Mouse (Mus musculus) urinary bladder, postnatal 10 days (tissue): Measurements from ENCODE around the gene Atp7b.

Experiments
- DNase-seq: peaks from one replicate; pipeline ENCODE4 v3.0.0; 2022; ENCODE audit warnings: low spot score

The Atp7b gene

GRCm38 (mm10) chr8:22059821-22060445 lies at the start of gene Atp7b:
Gene Atp7b, minus strand, starts transcription at chr8:22060305.
- DNase-seq: peak; percentile 23

DNA sequence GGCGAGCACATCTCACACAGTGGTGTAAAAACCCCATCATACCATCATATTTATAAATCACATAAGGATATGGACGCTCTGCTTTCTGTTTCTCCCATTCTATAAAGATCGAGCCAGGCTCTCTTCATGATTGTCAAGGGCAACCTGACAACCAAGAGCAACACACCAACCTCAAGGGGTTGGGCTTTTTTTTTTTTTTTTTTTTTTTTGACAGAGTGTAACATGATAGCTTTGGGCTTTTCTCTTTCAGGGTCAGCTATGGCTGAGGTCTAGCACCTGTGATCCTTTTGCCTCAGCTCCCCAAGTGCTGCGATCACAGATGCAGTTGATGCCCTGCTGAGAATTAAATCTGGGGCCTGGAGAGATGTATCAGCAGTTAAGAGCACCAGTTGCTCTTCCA lies 46.9 kb upstream of the Atp7b start:
- DNase-seq: no peak

DNA sequence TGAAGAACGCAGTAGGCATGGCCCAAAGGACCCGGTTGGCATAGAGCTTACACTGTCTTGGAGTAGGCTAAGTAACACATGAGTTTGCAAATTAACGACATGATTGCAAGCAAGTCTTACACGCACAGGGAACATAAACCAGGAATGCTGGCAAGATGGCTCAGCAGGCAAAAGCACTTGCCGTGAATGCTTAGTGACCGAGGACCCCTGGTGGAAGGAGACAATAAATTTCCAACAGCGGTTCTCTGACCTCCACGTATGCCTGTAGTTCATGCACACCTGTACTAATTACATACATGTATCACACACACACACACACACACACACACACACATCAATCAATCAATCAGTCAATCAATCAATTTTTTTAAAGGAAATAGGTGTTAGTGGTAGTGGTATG lies 31.5 kb upstream of the Atp7b start:
- DNase-seq: no peak

DNA sequence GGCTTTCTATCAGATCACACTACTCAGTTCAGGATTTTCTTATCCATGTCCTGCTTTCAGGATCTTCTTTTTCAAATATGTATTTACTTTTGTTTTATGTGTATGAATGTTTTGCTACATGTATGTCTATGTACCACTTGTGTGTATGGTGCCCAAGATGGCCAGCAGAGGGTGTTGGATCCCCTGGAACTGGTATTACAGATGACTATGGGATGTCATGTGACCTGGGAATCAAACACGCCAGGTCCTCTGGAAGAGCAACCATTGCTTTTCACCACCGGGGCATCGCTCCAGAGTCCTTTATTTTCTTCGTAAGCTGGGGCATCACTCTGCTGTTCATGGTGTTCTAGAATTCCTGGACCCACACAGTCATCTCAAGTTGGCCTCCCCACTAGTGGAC lies 29.1 kb upstream of the Atp7b start:
- no peak for DNase-seq

DNA sequence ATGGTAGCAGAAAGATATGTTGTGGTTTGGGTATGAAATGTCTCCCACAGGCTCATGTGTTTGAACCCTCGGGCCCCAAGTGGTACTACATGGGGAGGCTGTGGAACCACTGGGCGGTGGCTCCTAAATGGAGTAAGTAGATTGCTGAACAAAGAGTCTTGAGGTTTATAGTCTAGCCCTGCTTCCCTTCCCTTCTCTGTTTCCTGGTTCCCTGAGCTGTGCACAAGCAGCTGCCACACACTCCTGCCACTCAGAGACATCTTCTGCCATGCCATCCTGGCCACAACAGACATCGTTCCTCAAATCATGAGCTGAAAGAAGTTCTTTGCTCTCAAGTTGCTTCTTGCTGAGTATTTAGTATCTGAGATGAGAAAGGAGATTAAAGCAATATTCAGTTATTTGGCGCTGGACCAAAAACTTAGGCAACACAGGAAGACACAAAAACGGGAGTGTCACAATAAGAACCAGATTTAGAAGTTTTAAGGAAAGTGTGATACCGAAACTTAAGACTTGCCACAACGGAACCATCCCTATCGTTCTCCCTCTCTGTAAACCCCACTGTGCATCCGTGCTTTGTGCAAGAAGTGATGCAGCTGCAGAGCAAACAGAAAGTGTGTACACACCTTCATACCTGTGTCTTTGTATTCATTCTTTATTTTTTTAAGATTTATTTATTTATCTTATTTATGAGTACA lies 19.4 kb upstream of the Atp7b start:
- no peak for DNase-seq

DNA sequence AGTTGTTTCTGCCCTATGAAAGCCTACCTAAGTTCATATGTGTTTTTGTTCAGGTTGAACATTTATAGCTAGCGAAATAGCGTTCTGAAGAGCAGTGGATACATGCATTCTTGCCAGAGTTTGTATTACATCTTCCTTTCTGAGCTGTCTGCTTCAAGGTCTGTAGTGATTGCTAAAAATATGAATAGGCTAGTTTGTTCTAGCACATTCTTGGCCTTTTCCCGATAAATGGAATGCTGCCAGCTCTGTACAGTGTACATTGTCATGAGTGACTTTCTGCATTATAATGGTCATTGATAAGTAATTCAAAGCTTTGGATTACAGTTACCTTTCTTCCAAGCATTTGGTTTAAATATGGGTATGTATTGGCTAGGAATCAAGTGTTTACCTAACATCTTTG lies 1.0 kb upstream of the Atp7b start:
- DNase-seq: no peak

- DNase-seq: peak; percentile 84
Measured at GRCm38 (mm10) chr8:22060446-22060889, 363 bp upstream of the Atp7b start, which contains the start of gene Alg11. Gene Alg11, plus strand, starts transcription at chr8:22060721.

DNA sequence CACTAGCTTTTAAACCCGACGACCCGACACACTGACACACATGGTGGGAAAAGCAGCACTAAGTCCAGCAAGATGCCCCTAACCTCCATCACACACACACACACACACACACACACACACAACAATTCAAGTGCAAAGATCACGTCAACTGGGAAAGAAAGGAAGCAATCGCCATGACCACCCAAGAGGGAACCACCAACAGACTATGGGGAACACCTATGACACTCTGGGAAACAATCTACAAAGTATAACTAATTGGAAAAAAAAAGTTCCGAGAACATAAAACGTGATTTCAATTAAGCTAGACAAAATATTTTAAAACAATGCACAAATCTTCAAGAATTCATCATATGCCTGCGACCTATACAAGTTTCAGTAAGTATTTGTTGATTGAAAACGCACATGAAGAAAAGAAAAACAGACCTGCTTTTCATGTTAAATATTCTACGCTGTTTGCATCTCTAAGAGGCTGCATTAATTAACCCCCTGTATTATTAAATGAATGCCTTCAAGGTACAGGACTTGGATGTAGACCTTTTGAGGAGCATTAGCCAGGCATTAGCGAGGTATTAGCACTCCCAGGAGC lies 859 bp downstream of the Atp7b start:
- DNase-seq: no peak

GRCm38 (mm10) chr8:22058368-22058767 lies 1.7 kb downstream of the Atp7b start:
- DNase-seq: no peak

GRCm38 (mm10) chr8:22056850-22057249 lies 3.3 kb downstream of the Atp7b start:
- no peak for DNase-seq

DNA sequence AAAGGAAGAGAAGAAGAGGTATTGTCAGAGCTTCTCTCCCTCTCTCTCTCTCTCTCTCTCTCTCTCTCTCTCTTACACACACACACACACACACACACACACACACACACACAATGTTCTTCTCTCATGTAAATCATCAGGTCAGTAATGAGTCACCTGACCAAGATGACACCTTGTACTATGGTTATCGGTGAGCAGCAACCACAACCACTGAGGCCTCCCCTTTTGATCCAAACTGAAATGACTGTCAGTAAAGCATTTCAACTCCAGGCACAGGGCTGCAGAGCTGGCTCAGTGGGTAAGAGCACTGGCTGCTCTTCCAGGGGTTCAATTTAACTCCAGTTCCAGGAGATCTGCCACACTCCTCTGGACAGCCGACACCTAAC lies 4.6 kb downstream of the Atp7b start:
- DNase-seq: no peak

DNA sequence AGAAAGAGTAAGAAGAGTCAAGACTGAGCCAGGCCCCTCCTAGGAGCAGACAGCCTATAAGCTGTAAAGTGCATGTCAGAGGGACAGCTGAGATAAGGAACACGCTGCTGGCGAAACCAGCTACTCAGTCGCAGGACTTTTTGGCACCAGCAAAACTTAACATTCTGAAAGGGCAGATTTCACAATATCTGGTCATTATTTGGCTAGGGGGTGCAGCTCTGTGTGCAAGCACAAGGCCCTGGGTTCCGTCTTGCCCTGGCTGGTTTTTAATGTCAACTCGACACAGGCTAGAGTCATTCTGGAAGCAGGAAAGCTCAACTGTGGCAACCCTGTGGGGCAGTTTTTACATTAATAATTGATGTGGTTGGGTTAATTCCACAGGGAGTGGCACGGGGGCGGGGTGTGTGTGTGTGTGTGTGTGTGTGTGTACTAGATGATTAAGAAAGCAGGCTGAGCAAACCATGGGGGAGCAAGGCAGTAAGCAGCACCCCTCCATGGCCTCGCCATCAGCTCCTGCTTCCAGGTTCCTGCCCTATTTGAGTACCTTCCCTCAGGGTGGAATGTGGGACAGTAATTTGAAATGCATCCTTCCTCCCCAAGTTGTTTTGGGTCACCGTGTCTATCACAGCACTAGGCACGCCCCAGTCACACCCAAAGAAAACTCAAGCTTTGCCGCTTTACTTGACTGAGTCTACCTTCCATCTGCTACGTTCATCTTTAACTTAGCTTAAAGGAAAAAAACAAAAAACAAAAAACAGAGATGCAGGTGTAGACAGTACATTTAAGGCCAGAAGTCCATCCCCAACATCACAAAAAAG lies 5.2 kb downstream of the Atp7b start:
- no peak for DNase-seq

- no peak for DNase-seq
Measured at GRCm38 (mm10) chr8:22047699-22048464, 12.2 kb downstream of the Atp7b start.

- DNase-seq: no peak
Measured at GRCm38 (mm10) chr8:22043706-22044105, 16.4 kb downstream of the Atp7b start.

- no peak for DNase-seq
Measured at GRCm38 (mm10) chr8:22042515-22042914, 17.6 kb downstream of the Atp7b start.

DNA sequence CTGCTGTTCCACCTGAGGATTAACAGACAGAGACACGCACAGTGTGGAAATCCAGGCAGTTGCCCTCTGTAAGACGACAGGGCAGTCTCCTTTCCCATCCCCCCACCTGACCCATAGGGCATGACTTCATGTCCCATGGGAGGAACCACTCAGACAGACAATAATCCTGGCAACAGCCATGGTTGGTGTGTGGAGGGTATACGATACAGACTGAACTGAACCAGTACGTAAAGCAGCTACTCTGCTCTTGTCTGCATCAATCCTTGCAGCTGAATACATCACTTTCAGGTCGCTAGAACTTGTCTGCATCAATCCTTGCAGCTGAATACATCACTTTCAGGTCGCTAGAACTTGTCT lies 20.0 kb downstream of the Atp7b start:
- no peak for DNase-seq

- no peak for DNase-seq
Measured at GRCm38 (mm10) chr8:22039468-22040152, 20.5 kb downstream of the Atp7b start.

GRCm38 (mm10) chr8:22037022-22037421 lies 23.1 kb downstream of the Atp7b start:
- no peak for DNase-seq

DNA sequence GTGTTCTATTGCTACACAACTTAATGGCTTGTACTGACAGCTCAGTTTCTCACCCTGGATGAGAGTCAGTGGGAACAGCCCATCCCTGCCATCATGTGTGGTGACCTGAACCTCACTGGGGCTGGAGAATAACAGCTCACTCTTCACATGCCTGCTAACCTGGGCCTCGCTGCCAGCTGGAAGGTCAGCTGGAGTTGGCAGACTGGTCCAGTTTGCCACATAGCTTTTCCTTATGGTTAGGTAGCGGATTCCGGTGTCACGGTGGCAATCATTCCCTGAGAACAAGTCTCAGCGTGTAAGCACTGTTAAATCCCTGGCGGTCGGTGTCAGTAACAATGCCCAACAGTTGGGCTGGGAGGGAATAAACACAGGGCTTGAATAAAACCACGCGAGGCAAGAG lies 24.0 kb downstream of the Atp7b start:
- no peak for DNase-seq

DNA sequence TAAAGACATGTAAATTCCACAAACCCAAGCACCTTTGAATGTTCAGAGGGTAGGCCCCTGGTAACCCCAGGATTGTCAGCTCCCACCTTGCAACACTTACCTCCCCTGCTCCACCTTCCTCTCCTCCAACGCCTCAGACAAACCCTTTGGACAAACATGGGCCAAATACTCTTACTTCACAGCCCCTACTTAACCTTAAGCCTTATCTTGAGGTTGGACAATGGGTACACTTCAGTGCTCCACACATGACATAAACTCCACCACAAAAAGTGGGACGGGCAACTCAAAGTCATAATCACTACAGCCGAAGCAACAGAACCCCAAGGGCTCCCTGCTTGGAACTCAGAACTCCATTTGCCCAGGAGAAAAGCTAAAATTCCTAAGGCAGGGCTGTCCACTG lies 29.1 kb downstream of the Atp7b start:
- no peak for DNase-seq

DNA sequence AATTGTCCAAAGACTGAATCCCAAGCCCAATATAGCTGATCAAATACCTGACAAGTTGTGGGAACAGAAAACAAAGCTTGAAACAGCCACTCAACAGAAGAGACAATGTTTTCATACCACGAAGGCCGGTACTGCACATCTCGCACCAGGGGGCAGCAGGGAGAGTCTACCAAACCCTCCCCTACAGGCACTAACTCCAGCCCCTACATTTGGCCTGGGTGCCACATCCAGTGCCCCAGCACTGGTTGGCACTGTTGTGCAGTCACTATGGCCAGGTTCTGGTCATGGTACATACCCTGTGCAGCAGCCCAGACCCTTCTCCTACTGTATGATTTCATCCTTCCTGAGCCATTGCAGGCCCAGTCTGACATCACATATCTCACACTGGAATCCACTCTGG lies 31.1 kb downstream of the Atp7b start:
- DNase-seq: no peak
